Mouse (Mus musculus): Measurements from ENCODE around the gene Padi6.
A peak's percentile ranks its signal among the peaks of the same experiment; 100 is the strongest.

The Padi6 gene

GRCm38 (mm10) chr4:140742543-140742942, at the start of gene Padi6:
Gene Padi6, minus strand, starts transcription at chr4:140742643.
- DNase-seq = no peak

GRCm38 (mm10) chr4:140791071-140791470, 48.6 kb upstream of the Padi6 start:
- DNase-seq = no peak

- no peak for DNase-seq
Measured at GRCm38 (mm10) chr4:140789983-140790382, 47.5 kb upstream of the Padi6 start.

GRCm38 (mm10) chr4:140788983-140789382, 46.5 kb upstream of the Padi6 start:
- peak; percentile 34 to 57 for DNase-seq

- DNase-seq = no peak
Measured at GRCm38 (mm10) chr4:140788264-140788663, 45.8 kb upstream of the Padi6 start.

- DNase-seq = no peak
Measured at GRCm38 (mm10) chr4:140787414-140787813, 45.0 kb upstream of the Padi6 start.

- DNase-seq = no peak
Measured at GRCm38 (mm10) chr4:140785217-140785616, 42.8 kb upstream of the Padi6 start.

GRCm38 (mm10) chr4:140784292-140784945, 42.0 kb upstream of the Padi6 start:
- DNase-seq = no peak

GRCm38 (mm10) chr4:140782821-140783220, 40.4 kb upstream of the Padi6 start:
- DNase-seq = peak in 1 of 2 experiments; percentile 26

- no peak for DNase-seq
Measured at GRCm38 (mm10) chr4:140780507-140780906, 38.1 kb upstream of the Padi6 start.

GRCm38 (mm10) chr4:140779803-140780397, 37.5 kb upstream of the Padi6 start:
- no peak for DNase-seq

GRCm38 (mm10) chr4:140776623-140777022, 34.2 kb upstream of the Padi6 start:
- no peak for DNase-seq

GRCm38 (mm10) chr4:140775876-140776275, 33.4 kb upstream of the Padi6 start:
- DNase-seq = peak; percentile 63 to 74

GRCm38 (mm10) chr4:140774893-140775292, 32.5 kb upstream of the Padi6 start:
- DNase-seq = peak; percentile 73 to 82

- DNase-seq = no peak
Measured at GRCm38 (mm10) chr4:140774025-140774800, 31.8 kb upstream of the Padi6 start, which contains the start of gene Padi4. Gene Padi4, minus strand, starts transcription at chr4:140774236.

GRCm38 (mm10) chr4:140771091-140771490, 28.6 kb upstream of the Padi6 start:
- no peak for DNase-seq

- DNase-seq = no peak
Measured at GRCm38 (mm10) chr4:140770433-140770832, 28.0 kb upstream of the Padi6 start.

- DNase-seq = no peak
Measured at GRCm38 (mm10) chr4:140768973-140769372, 26.5 kb upstream of the Padi6 start.

GRCm38 (mm10) chr4:140765936-140766335, 23.5 kb upstream of the Padi6 start:
- no peak for DNase-seq

GRCm38 (mm10) chr4:140763158-140763557, 20.7 kb upstream of the Padi6 start:
- DNase-seq = peak; percentile 57 to 60

- no peak for DNase-seq
Measured at GRCm38 (mm10) chr4:140761601-140762000, 19.2 kb upstream of the Padi6 start.

GRCm38 (mm10) chr4:140755811-140756210, 13.4 kb upstream of the Padi6 start:
- DNase-seq = no peak

- peak in 1 of 2 experiments; percentile 30 for DNase-seq
Measured at GRCm38 (mm10) chr4:140753366-140753765, 10.9 kb upstream of the Padi6 start.

- peak; percentile 83 to 89 for DNase-seq
Measured at GRCm38 (mm10) chr4:140750328-140750727, 7.9 kb upstream of the Padi6 start.
